Mouse (Mus musculus) hindbrain, postnatal 0 days (tissue): Measurements from ENCODE around the gene Dmd. TPM values are rescaled to one million over a fixed set of nuclear protein-coding genes. Genes with fewer than 3 reads are reported as not detected.

Experiments
- ATAC-seq: fragments of 200-750 bp; cut with Nextera tagmentation; 2 replicates; pipeline ENCODE4 v1.8.0; 2017; ENCODE audit warnings: mild to moderate bottlenecking, moderate TSS enrichment, moderate library complexity
- DNase-seq: peaks from one replicate; pipeline ENCODE4 v3.0.0-alpha.2; 2015; ENCODE audit warnings: low spot score
- H3K27ac ChIP-seq: fragments of 300-500 bp; sonication (generic); 2 replicates; pipeline ENCODE4 v1.5.1; 2014; ENCODE audit warnings: mild to moderate bottlenecking
- H3K27me3 ChIP-seq: fragments of 300-500 bp; sonication (generic); 2 replicates; pipeline ENCODE4 v1.6.1; 2014; ENCODE audit warnings: low read length, mixed read lengths; ENCODE audit not compliant: insufficient read depth
- H3K36me3 ChIP-seq: fragments of 300-500 bp; sonication (generic); 2 replicates; pipeline ENCODE4 v1.6.1; 2014; ENCODE audit warnings: low read length, mixed read lengths; ENCODE audit not compliant: insufficient read depth
- H3K4me1 ChIP-seq: fragments of 300-500 bp; sonication (generic); 2 replicates; pipeline ENCODE4 v1.6.1; 2014; ENCODE audit warnings: antibody characterized with exemption, low read length, mixed read lengths; ENCODE audit not compliant: insufficient read depth
- H3K4me2 ChIP-seq: fragments of 300-500 bp; sonication (generic); 2 replicates; pipeline ENCODE4 v1.6.1; 2014; ENCODE audit warnings: low read depth, mild to moderate bottlenecking, low read length, moderate library complexity, mixed read lengths
- H3K4me3 ChIP-seq: fragments of 300-500 bp; sonication (generic); 2 replicates; pipeline ENCODE4 v1.5.1; 2014; ENCODE audit warnings: low read length
- H3K9ac ChIP-seq: fragments of 300-500 bp; sonication (generic); replicated peaks from 2 replicates; pipeline ENCODE4 v1.6.1; 2014; ENCODE audit warnings: mild to moderate bottlenecking, low read length, moderate library complexity, mixed read lengths
- H3K9me3 ChIP-seq: fragments of 300-500 bp; sonication (generic); 2 replicates; pipeline ENCODE4 v1.6.1; 2016; ENCODE audit warnings: low read length, mixed read lengths
- CTCF ChIP-seq: IDR thresholded peaks from 2 replicates; pipeline ENCODE4 v1.5.1; 2016; ENCODE audit warnings: antibody characterized with exemption, control low read depth, low read depth
- WGBS: fragments of 180-500 bp; shearing (Covaris S2); extraction: QIAGEN DNeasy Blood & Tissue Kit; methylation state at CpG from one replicate; pipeline ENCODE4 v1.1.7; 2014; 5-methylcytosine and 5-hydroxymethylcytosine counted together
- polyA plus RNA-seq: library from polyadenylated mRNA; unstranded; fragments of >200 nt; fragmentation: Nextera tagmentation; extraction: Ambion mirVana; gene quantifications from 2 replicates; pipeline ENCODE4 v1.2.1, GENCODE M21; 2015
- total RNA-seq: library from RNA; depleted of rRNA; stranded (reverse); fragments of >200 nt; gene quantifications from 2 replicates; pipeline ENCODE4 v1.2.3, GENCODE M21; 2014; rRNA removed

The Dmd gene
- 57.1 and 73.6 TPM in 2 replicates for total RNA-seq
- polyA plus RNA-seq, result 22.8 and 25.6 TPM in 2 replicates

DNA sequence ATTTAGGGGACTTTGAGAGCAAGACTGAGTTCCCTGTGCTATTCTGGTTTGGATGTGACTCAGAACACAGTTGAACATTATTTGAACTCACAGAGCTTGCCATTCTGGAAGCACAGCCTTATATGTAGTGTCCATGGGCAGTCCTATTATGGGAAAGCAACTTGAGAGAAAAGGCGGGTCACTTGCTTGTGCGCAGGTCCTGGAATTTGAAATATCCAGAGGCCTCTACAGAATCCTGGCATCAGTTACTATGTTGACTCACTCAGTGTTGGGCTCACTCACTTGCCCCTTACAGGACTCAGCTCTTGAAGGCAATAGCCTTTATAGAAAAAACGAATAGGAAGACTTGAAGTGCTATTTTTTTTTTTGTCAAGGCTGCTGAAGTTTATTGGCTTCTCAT lies at the start of gene Dmd:
Gene Dmd (plus strand): TSS at position 241 of the 400 bp plus-strand sequence.
- no peak for TF ChIP-seq CTCF
- Histone ChIP-seq H3K9me3 (no peaks in the 10 kb centered on the region), H3K36me3 (no peaks in the 10 kb centered on the region), H3K9ac (no peak within 1 kb of the TSS), H3K27ac (no peak within 1 kb of the TSS), H3K4me1 (no peaks in the 10 kb centered on the region), H3K4me3 (no peak within 1 kb of the TSS), H3K27me3 (no peaks in the 10 kb centered on the region), H3K4me2 (no peak within 1 kb of the TSS)
- no peak for ATAC-seq
- 73% methylated on average over 3 of the region's 3 CpGs for WGBS
- no peak for DNase-seq

DNA sequence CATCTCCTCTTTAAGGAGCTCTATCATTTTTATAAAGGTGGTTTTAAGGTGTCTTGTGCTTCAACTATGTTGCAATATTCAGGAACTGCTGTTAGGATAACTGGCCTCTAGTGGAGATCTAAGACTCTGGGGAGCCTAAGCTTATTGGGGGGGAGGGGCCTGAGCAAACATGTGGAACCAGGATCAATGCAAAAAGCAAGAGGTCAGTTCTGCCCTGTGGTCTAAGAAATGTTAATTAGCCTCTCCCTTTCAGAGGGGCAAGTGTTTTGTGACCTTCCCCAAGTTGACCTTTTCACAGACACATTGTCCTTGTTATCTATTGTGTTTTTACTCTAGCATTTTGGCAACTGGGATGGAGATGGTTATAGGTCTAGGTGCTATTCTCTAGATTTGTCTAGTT lies 47.2 kb upstream of the Dmd start:
- H3K36me3 ChIP-seq, result no peaks in the 10 kb centered on the region
- no peak overlapping the region for H3K27ac ChIP-seq
- no peak overlapping the region for H3K9ac ChIP-seq
- no peaks in the 10 kb centered on the region for H3K27me3 ChIP-seq
- H3K4me2 ChIP-seq, result no peak overlapping the region
- no peak for DNase-seq
- H3K4me3 ChIP-seq, result no peak overlapping the region
- H3K9me3 ChIP-seq, result no peaks in the 10 kb centered on the region
- TF ChIP-seq CTCF, result no peak
- ATAC-seq, result no peak
- H3K4me1 ChIP-seq, result no peaks in the 10 kb centered on the region

DNA sequence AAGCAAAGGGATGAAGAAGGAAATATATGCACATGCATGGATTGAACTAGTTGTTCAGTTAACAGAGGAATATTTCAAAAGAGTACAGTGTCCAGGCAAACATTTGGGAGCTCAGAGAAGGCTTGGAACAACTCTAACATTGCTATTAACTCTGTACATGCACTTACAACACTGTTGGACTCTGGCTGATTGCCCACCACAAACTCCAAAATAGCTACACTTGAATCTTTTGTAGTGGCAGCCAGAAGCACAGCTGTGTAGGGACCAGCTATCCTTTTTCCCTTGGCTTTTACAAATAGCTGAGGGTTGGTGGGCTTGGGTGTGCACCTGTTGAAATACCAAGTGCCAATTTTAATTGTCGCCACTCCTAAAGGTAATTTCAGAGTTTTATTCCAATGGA lies 39.0 kb downstream of the Dmd start:
- H3K27me3 ChIP-seq, result no peaks in the 10 kb centered on the region
- ATAC-seq (no peak), DNase-seq (no peak)
- no peaks in the 10 kb centered on the region for H3K36me3 ChIP-seq
- H3K9ac ChIP-seq, result no peak overlapping the region
- 86% methylated on average over 1 of the region's 1 CpGs for WGBS
- no peak overlapping the region for H3K4me2 ChIP-seq
- no peak overlapping the region for H3K27ac ChIP-seq
- H3K4me3 ChIP-seq, result no peak overlapping the region
- TF ChIP-seq CTCF, result no peak
- H3K9me3 ChIP-seq, result no peaks in the 10 kb centered on the region
- H3K4me1 ChIP-seq, result no peaks in the 10 kb centered on the region

DNA sequence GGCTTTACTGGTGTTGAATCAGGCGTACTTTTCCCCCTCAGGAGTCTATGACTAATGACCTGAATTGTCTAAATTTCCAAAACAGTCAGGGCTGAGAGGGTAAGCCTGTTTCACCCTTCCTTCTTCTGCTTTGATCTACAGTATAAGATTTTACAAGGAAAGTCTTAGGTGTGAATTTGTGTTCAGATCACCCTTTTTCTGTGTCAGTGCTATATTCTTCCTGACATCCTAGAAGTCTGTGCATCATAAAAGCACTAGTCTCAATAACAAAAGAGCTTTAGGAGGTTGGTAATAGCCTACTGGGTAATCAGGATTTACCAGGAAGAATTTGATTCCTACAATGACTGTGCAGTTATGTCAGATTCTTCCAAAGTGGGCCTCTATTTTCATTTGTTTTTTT lies 101.5 kb downstream of the Dmd start:
- Histone ChIP-seq H3K4me3 (no peak overlapping the region), H3K27me3 (no peaks in the 10 kb centered on the region), H3K9me3 (no peaks in the 10 kb centered on the region), H3K9ac (no peak overlapping the region), H3K4me1 (no peaks in the 10 kb centered on the region), H3K4me2 (no peak overlapping the region), H3K27ac (no peak overlapping the region), H3K36me3 (no peaks in the 10 kb centered on the region)
- no peak for TF ChIP-seq CTCF
- DNase-seq, result no peak
- 81% methylated on average over 1 of the region's 1 CpGs for WGBS
- no peak for ATAC-seq

DNA sequence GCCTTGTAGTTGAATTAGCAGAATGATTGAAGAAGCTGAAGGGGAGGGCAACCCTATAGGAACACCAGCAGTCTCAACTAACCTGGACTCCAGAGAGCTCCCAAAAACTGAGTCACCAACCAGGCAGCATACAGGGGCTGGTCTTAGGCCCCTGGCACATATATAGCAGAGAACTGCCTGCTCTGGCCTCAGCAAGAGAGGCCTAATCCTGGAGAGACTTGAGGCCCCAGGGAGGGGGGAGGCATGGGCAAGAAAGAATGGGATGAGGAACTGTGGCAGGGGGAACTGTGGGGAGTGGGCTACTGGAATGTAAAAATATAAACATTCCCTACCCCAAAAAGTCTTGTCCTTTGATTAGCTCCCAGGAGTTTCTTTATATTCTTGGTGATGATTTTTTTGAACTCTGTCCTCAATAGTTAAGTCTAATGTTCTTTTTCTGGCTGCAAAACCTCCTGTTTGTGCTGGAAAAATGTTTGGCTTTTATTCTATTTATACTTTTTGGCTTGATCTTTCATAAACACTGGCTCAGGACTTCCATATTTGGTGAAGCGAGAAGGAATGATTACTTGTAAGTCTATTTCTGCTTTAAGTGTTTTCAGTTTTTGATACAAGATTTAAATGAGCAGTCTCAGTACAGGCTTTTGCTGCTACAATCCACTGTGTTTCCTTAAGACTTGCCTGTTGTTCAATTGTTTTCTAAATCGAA lies 167.7 kb downstream of the Dmd start:
- no peak for ATAC-seq
- Histone ChIP-seq H3K36me3 (no peaks in the 10 kb centered on the region), H3K9me3 (no peaks in the 10 kb centered on the region), H3K27me3 (no peaks in the 10 kb centered on the region), H3K9ac (no peak overlapping the region), H3K4me1 (no peaks in the 10 kb centered on the region), H3K4me2 (no peak overlapping the region), H3K4me3 (no peak overlapping the region), H3K27ac (no peak overlapping the region)
- no peak for DNase-seq
- no peak for TF ChIP-seq CTCF
- 66% methylated on average over 2 of the region's 2 CpGs for WGBS

DNA sequence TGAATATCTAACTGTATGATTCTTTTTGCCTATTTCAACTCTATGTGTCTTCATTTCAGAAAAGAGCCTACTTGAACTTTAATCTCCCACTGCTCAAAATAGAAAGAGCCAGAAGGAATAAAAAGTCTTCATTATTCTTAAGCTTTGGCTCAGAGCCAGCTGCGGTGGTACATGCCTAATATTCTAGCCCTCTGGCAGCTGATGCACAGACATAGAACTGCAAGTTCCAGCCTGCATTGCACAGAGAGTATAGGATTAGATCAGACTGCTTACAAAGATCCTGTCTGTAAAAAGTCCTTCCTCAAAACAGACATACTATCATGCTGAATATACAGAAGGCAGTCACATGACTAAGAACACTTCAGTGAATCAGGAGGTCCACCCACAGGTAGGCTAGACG lies 168.5 kb downstream of the Dmd start:
- no peaks in the 10 kb centered on the region for H3K27me3 ChIP-seq
- TF ChIP-seq CTCF, result no peak
- WGBS, result 63% methylated on average over 2 of the region's 2 CpGs
- H3K9ac ChIP-seq, result no peak overlapping the region
- no peak overlapping the region for H3K4me2 ChIP-seq
- DNase-seq (peak; percentile 34), ATAC-seq (no peak)
- H3K27ac ChIP-seq, result no peak overlapping the region
- no peaks in the 10 kb centered on the region for H3K4me1 ChIP-seq
- no peak overlapping the region for H3K4me3 ChIP-seq
- no peaks in the 10 kb centered on the region for H3K36me3 ChIP-seq
- no peaks in the 10 kb centered on the region for H3K9me3 ChIP-seq

DNA sequence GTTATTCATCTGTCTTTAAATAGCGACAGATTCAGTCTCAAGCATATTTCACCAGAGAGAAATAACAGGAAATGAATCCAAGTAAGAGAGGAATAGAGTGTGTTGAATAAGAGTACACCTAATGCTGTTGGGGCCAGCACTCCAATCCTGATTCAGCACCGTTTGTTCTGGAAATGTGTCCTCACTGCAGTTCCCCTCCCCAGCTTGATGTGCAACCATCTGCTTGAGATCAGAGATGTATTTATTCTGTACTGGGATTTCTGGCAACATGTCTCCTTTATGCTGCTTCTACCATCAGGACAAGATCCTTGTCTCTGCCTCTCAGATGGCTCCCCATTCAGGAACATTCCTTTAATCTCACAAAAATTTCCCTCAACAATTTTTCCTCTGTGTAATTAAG lies 271.9 kb downstream of the Dmd start:
- Histone ChIP-seq H3K27ac (no peak overlapping the region), H3K9me3 (no peaks in the 10 kb centered on the region), H3K4me2 (no peak overlapping the region), H3K36me3 (no peaks in the 10 kb centered on the region), H3K4me1 (no peaks in the 10 kb centered on the region), H3K27me3 (no peaks in the 10 kb centered on the region), H3K9ac (no peak overlapping the region), H3K4me3 (no peak overlapping the region)
- DNase-seq, result no peak
- ATAC-seq, result no peak
- TF ChIP-seq CTCF, result no peak
- 68% methylated on average over 2 of the region's 2 CpGs for WGBS
